Mouse (Mus musculus) C2C12 (cell line): ENCODE data around the gene Prrc2b.

Experiments
- CTCF ChIP-seq: IDR thresholded peaks from one replicate; pipeline ENCODE4 v1.5.1; 2011; ENCODE audit not compliant: control insufficient read depth, insufficient read depth, insufficient read length
- MAX ChIP-seq: IDR thresholded peaks from one replicate; pipeline ENCODE4 v1.6.1; 2011; ENCODE audit warnings: mild to moderate bottlenecking, control low read depth
- MYOD1 ChIP-seq: IDR thresholded peaks from one replicate; pipeline ENCODE4 v1.6.1; 2011; ENCODE audit warnings: low read depth; ENCODE audit not compliant: control insufficient read depth, insufficient read length

DNA sequence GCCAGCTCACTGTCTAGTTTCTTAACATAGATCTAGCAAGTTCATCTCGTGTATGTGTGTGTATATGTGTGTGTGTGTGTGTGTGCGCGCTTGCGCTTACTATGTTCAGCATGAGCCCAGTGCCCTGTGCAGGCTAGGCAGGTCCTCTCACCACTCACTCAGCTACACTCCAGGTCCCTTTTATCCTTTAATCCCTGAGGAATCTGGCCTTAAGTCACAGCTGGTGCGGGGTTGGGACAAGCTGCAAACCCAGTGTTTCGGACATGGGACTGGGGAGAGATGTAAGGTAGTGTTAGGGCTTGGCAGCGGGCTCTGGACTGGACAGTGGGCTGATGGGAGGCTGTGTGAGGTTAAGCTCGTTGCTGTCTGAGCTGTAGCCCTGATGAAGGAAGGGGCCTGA is 19.1 kb downstream of the Prrc2b start:
- TF ChIP-seq CTCF: no peak
- no peak for TF ChIP-seq MAX
- TF ChIP-seq MYOD1: no peak
